Mouse (Mus musculus): ENCODE data around the gene 4930470P17Rik.
A peak's percentile ranks its signal among the peaks of the same experiment; 100 is the strongest.
"Not testable (repeated sequence)": the region's sequence is repeated elsewhere in the genome, so short reads cannot be mapped to it uniquely, and the experiment has no call there.

4930470P17Rik gene

DNA sequence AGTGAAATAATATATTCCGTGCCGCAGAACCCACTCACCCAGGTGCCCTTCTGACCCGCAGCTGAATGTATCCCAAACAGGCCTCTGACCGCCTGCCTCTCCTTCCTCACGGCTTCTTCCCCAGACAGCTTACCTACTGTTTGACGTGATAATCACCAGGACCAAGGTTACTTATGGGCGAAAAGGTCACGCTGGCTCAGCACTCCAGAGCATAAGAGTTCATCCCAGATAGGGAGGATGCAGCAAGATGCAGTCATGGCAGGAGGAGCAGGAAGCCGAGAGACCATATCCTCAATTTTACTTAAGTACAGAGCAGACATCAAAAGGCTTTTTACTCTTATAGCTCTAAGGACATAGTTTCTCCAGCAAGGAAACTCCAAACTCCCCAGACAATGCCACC, at the start of gene 4930470P17Rik:
TSS of gene 4930470P17Rik (minus strand) at position 101 of the 400 bp plus-strand sequence.
- DNase-seq (ENCODE audit: low read depth, low spot score) = no peak

GRCm38 (mm10) chr2:170651483-170651882, 49.7 kb upstream of the 4930470P17Rik start:
- DNase-seq (ENCODE audit: low read depth, low spot score) = no peak

GRCm38 (mm10) chr2:170648542-170648941, 46.7 kb upstream of the 4930470P17Rik start:
- DNase-seq (ENCODE audit: low read depth, low spot score) = no peak

DNA sequence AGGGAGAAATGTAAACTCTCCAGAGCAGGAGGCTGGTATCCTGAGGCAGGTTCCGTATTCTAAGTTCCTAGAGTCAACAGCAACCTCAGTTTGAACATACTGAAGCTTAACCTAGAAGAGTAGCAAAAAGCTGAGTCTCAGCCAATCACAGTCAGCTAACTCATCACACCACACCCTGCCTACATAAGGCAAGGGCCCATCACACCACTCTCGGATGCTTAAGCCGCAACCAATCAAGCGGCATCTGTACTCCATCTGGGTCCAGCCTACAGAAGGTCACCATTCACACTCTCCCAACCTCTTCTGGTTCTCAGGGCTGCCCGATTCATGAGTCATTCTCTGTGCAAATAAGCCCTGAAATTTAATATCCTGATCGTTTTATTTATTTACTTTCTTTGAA, 44.4 kb upstream of the 4930470P17Rik start:
- no peak for DNase-seq (ENCODE audit: low read depth, low spot score)

- DNase-seq (ENCODE audit: low read depth, low spot score) = no peak
Observed at GRCm38 (mm10) chr2:170642338-170642806, 40.6 kb upstream of the 4930470P17Rik start.

GRCm38 (mm10) chr2:170640281-170640680, 38.5 kb upstream of the 4930470P17Rik start:
- DNase-seq (ENCODE audit: low read depth, low spot score) = no peak

DNA sequence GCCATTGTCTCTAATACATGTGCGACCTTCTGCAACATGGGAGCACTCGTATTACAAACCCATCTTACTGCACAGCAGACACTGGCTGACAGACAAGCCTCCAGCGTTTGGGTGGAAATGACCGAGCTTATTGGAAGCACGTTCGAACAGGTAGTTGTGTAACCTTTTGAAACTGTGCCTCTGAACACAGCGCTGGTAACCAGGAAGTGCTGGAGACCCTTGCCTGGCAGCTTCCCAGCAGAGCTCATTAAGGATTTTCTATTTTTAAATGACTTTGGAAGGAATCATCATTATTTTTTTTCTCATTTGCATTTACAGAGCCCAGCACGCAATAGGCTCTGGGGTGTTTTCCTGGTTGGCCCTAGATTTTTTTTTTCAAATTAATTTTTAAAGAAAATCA, 36.9 kb upstream of the 4930470P17Rik start:
- DNase-seq (ENCODE audit: low read depth, low spot score) = no peak

- DNase-seq (ENCODE audit: low read depth, low spot score) = no peak
Observed at GRCm38 (mm10) chr2:170632998-170633622, 31.3 kb upstream of the 4930470P17Rik start.

GRCm38 (mm10) chr2:170632386-170632785, 30.6 kb upstream of the 4930470P17Rik start:
- no peak for DNase-seq (ENCODE audit: low read depth, low spot score)

DNA sequence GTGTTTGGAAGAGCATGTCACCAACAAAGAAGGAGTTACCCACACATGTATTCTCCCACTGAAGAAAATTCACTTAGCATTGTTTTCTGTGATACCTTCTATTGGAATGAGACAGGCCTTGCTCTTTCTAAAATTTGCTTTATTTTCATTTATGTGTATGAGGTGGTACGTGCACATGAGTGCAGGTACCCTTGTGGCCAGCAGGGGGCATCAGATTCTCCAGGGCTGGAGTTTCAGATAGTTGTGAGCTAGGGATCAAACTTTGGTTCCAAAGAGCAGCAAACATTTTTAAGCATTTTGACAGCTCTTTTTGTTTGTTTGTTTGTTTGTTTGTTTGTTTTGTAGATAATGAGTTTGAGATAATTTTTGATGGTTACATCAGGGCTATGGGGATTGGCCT, 29.6 kb upstream of the 4930470P17Rik start:
- DNase-seq (ENCODE audit: low read depth, low spot score) = no peak

- no peak for DNase-seq (ENCODE audit: low read depth, low spot score)
Observed at GRCm38 (mm10) chr2:170630553-170630952, 28.7 kb upstream of the 4930470P17Rik start.

GRCm38 (mm10) chr2:170627991-170628390, 26.2 kb upstream of the 4930470P17Rik start:
- not testable (repeated sequence) for DNase-seq (ENCODE audit: low read depth, low spot score)

GRCm38 (mm10) chr2:170624201-170624880, 22.5 kb upstream of the 4930470P17Rik start:
- not testable (repeated sequence) for DNase-seq (ENCODE audit: low read depth, low spot score)

GRCm38 (mm10) chr2:170622985-170623384, 21.2 kb upstream of the 4930470P17Rik start:
- no peak for DNase-seq (ENCODE audit: low read depth, low spot score)

DNA sequence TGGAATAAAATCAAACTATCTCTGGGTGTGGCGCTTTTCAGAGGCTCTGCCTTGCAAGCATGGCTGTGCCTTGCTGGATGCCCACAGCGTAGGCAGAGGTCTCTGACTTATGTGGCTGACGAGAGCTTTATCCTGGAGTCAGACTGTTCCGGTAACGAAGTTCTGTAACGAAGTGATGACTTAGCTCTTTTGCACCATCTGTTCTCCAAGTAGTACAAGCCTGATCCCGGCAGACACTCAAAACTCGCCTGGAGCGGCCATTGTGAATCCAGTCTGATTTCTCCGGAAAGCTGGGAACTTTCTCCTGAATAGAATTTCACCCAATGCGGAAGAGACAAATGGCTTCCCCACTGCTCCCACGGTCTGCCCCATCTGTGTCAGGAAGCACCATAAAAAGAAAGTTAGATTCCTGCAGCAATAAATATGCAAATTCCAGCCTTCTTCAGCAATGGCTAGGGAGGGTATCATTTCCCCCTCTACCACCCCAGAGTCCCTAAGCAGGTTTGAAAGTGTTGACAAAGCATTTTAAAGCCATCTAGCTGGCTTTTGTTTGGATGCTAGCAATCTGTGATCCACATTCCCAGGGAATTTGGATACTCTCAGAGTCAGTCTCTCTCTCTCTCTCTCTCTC, 17.2 kb upstream of the 4930470P17Rik start:
- DNase-seq (ENCODE audit: low read depth, low spot score) = no peak

GRCm38 (mm10) chr2:170611794-170612193, 10.0 kb upstream of the 4930470P17Rik start:
- not testable (repeated sequence) for DNase-seq (ENCODE audit: low read depth, low spot score)

- no peak for DNase-seq (ENCODE audit: low read depth, low spot score)
Observed at GRCm38 (mm10) chr2:170601171-170601570, 646 bp downstream of the 4930470P17Rik start.

GRCm38 (mm10) chr2:170597586-170597985, 4.2 kb downstream of the 4930470P17Rik start:
- DNase-seq (ENCODE audit: low read depth, low spot score) = peak; percentile 67

DNA sequence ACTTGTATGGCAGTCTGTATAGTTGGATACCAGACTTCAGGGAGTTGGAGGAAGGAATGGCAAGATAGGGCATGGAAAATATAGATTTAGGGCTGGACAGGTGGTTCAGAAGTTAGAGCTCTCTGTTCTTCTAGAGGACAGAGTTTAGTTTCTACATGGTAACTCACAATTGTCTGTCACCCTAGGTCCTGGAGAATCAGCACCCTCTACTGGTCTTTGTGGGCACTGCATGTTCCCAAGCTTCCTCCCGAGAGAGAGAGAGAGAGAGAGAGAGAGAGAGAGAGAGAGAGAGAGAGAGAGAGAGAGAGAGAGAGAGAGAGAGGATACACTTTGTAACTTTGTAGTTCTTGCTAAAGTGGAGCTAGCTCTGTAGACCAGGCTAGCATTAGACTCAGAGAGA, 5.1 kb downstream of the 4930470P17Rik start:
- peak; percentile 83 for DNase-seq (ENCODE audit: low read depth, low spot score)

DNA sequence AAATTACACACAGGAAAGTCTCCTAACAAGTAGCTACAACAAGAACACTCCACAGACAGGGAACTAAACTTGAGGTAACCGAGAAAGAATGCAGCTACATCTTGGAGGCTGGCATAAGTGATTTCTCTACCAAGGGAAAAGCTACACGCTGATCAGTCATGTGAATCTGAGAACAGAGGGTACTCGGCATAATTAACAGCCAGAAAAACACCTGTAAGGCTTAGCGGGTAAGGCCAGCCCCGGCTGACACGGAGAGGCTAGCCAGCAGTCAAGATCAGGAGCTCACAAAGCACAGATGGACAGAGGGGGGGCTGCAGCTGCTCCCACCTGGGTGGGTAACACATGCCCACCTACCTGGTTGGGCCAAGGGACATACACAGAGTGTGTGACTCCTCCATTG, 9.7 kb downstream of the 4930470P17Rik start:
- no peak for DNase-seq (ENCODE audit: low read depth, low spot score)

- no peak for DNase-seq (ENCODE audit: low read depth, low spot score)
Observed at GRCm38 (mm10) chr2:170588369-170588900, 13.4 kb downstream of the 4930470P17Rik start.

GRCm38 (mm10) chr2:170584678-170585077, 17.1 kb downstream of the 4930470P17Rik start:
- DNase-seq (ENCODE audit: low read depth, low spot score) = no peak
